Mouse (Mus musculus) bone marrow, adult 2 months (tissue): ENCODE data around the gene Rpl23. TPM values are rescaled to one million over a fixed set of nuclear protein-coding genes. Genes with fewer than 3 reads are reported as not detected.

Experiments used
- H3K27ac ChIP-seq: fragments of 200-500 bp; 2 replicates; pipeline ENCODE4 v1.5.1; 2012; ENCODE audit warnings: low read depth, mild to moderate bottlenecking, control low read depth, inconsistent platforms, low read length; ENCODE audit not compliant: control insufficient read depth, poor library complexity, insufficient read depth
- H3K4me1 ChIP-seq: fragments of 200-500 bp; 2 replicates; pipeline ENCODE4 v1.6.1; 2011; ENCODE audit warnings: low read length; ENCODE audit not compliant: control insufficient read depth, insufficient read depth
- H3K4me3 ChIP-seq: fragments of 200-500 bp; replicated peaks from 2 replicates; pipeline ENCODE3; 2011; ENCODE audit warnings: mild to moderate bottlenecking, low read depth, low read length, control low read depth; ENCODE audit not compliant: control insufficient read depth
- CTCF ChIP-seq: fragments of 200-500 bp; IDR thresholded peaks from 2 replicates; pipeline ENCODE4 v1.5.1; 2011; ENCODE audit warnings: low read length, control low read depth; ENCODE audit not compliant: control insufficient read depth, insufficient read depth
- POLR2A ChIP-seq: fragments of 200-500 bp; IDR thresholded peaks from 2 replicates; pipeline ENCODE4 v1.6.1; 2011; ENCODE audit warnings: low read depth, mild to moderate bottlenecking, control low read depth, low read length, borderline replicate concordance; ENCODE audit not compliant: control insufficient read depth
- WGBS: fragments of 180-500 bp; shearing (Covaris S2); methylation state at CpG from one replicate; pipeline ENCODE4 v1.1.7; 2018; 5-methylcytosine and 5-hydroxymethylcytosine counted together
- polyA plus RNA-seq: library from polyadenylated mRNA; stranded (reverse); fragments of >200 nt; gene quantifications from 2 replicates; pipeline ENCODE4 v1.2.4, GENCODE M21; 2011; ENCODE audit warnings: low replicate concordance; ENCODE audit not compliant: missing spikeins, insufficient read depth, insufficient read length

Rpl23 gene
- polyA plus RNA-seq, 1 experiment, result 853 TPM

DNA sequence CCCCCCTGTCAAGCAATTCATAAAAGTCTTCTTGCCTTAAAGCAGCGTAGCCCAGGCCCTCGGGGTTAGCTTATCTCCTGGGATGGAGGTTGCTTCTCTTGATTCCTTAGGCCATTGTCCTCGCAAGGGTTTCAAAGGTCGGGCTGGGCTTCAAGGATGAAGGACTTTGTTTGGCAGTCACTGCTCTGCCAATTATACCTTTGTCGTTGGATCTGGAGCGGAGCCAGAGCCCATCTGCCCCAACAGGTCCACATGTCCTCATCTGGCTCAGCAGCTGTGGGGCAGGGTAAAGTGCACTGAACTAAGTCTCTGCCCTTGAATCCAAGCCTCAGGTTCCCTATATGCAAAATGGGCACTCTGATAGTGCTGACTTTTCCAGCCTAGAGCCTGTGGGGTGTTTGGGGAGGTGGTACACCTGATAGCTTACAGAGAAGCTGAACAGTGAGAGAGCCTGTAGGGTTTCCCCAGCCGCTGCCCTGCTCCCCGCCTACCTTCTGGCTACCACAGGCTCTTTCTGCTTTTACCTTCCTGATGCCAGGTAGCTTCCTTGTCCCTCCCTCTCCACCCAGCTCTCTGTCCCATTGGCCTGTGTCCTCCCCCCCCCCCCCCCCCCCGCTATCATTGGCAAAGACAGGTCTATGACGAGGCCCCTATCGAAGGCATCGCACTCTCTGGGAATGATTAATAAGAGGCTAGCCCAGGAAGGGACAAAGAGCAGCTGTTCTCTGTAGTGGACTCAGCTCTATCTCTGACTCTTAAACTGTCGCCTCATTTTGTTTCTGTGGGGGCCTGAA lies 29.5 kb upstream of the Rpl23 start:
- Histone ChIP-seq H3K4me1 (peaks cover 10% of the 10 kb centered on the region), H3K4me3 (no peak overlapping the region), H3K27ac (no peak overlapping the region)
- WGBS, result 73% methylated on average over 13 of the region's 13 CpGs
- TF ChIP-seq CTCF (no peak), POLR2A (no peak)

DNA sequence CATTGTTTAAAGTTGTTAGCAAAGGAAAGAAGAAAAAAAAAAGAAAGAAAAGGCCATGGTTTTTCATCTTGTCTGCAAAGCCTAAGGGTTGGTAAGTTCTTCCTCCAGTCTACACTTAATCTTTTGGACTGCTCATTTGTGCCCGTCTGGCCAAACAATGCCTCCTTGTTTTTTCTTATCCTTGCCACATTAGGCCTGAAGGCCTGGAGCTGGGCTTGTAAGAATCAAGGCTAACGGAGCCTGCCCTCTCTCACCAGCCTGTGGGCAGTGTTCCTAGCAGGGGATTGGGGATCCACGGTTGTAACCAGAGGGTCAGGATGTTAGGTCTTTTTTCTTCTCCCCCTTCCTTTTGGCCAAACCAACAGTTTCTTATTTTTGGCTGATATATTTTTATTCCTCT lies 28.7 kb upstream of the Rpl23 start:
- WGBS, result 61% methylated on average over 3 of the region's 3 CpGs
- TF ChIP-seq CTCF (no peak), POLR2A (no peak)
- no peak overlapping the region for H3K4me3 ChIP-seq
- peaks cover 7% of the 10 kb centered on the region for H3K4me1 ChIP-seq
- no peak overlapping the region for H3K27ac ChIP-seq

GRCm38 (mm10) chr11:97810356-97810755 lies 28.1 kb upstream of the Rpl23 start:
- TF ChIP-seq CTCF (no peak), POLR2A (no peak)
- 40% methylated on average over 7 of the region's 7 CpGs for WGBS
- H3K27ac ChIP-seq, result no peak overlapping the region
- H3K4me1 ChIP-seq, result peaks cover 7% of the 10 kb centered on the region
- no peak overlapping the region for H3K4me3 ChIP-seq

GRCm38 (mm10) chr11:97809235-97810121 lies 27.2 kb upstream of the Rpl23 start:
- WGBS, result 63% methylated on average over 7 of the region's 7 CpGs
- Histone ChIP-seq H3K27ac (no peak overlapping the region), H3K4me1 (peaks cover 5% of the 10 kb centered on the region), H3K4me3 (no peak overlapping the region)
- TF ChIP-seq POLR2A (no peak), CTCF (no peak)

DNA sequence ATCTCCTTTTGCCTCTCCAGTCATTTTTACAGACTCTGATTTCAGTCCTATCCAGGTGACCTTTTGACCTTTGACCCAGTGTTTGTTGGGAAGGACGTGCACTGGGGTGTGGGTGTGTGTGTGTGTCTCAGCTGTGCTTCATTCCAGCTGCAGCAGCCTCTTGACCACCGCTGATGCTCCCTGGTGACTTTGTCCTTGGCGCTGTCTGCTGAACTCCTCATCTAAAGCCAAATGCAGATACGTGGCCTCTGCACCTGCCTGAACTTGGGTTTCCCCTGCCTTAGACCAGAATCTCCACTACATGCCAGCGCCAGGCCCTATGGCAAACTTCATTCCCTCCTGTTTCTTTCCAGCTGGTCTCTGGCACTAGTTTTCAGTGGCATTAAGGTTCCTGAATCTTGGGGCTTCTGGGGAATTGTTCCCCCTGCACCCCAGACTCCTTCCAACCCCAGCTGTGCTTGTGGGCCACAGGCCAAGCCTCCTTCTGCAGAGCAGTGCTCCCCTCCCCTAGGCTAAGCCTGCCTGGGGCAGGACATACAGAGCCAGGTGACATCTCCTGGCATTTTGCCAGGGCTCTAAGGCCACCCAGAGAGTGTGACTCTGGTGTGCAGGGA lies 26.5 kb upstream of the Rpl23 start:
- peaks cover 5% of the 10 kb centered on the region for H3K4me1 ChIP-seq
- no peak overlapping the region for H3K27ac ChIP-seq
- WGBS, result 79% methylated on average over 5 of the region's 5 CpGs
- H3K4me3 ChIP-seq, result no peak overlapping the region
- TF ChIP-seq CTCF, result no peak
- TF ChIP-seq POLR2A, result no peak

GRCm38 (mm10) chr11:97808093-97808492 lies 25.9 kb upstream of the Rpl23 start:
- no peak overlapping the region for H3K4me3 ChIP-seq
- no peak for TF ChIP-seq CTCF
- no peak overlapping the region for H3K27ac ChIP-seq
- WGBS, result 67% methylated on average over 2 of the region's 2 CpGs
- peaks cover 2% of the 10 kb centered on the region; the same call in 1 of the 2 replicates for H3K4me1 ChIP-seq

GRCm38 (mm10) chr11:97807626-97808025 lies 25.4 kb upstream of the Rpl23 start:
- Histone ChIP-seq H3K4me3 (no peak overlapping the region), H3K4me1 (peaks cover 2% of the 10 kb centered on the region; the same call in 1 of the 2 replicates), H3K27ac (no peak overlapping the region)
- no peak for TF ChIP-seq POLR2A
- TF ChIP-seq CTCF, result no peak
- 54% methylated on average over 6 of the region's 6 CpGs for WGBS

- no peak for TF ChIP-seq POLR2A
- TF ChIP-seq CTCF, result no peak
- Histone ChIP-seq H3K27ac (no peak overlapping the region), H3K4me3 (no peak overlapping the region), H3K4me1 (peaks cover 4% of the 10 kb centered on the region; the same call in 1 of the 2 replicates)
- 83% methylated on average over 7 of the region's 7 CpGs for WGBS
These were observed 24.4 kb upstream of the Rpl23 start for GRCm38 (mm10) chr11:97806613-97806964.
